Mouse (Mus musculus) myocyte (in vitro differentiated cells): ENCODE data around the gene Prkacb.

Source experiments
- CEBPB ChIP-seq: IDR thresholded peaks from 2 replicates; pipeline ENCODE4 v1.6.1; 2011; ENCODE audit warnings: mild to moderate bottlenecking, moderate library complexity; ENCODE audit not compliant: poor library complexity, insufficient read depth, severe bottlenecking
- MAX ChIP-seq: IDR thresholded peaks from one replicate; pipeline ENCODE4 v1.6.1; 2011; ENCODE audit warnings: low read depth, mild to moderate bottlenecking, control low read depth
- MYOD1 ChIP-seq, 3 experiments: IDR thresholded peaks; one replicate each; pipeline ENCODE4 v1.6.1; 2011; ENCODE audit warnings: control low read depth in 2 of 3, low read depth in 2 of 3, mild to moderate bottlenecking in 2 of 3, moderate library complexity in 1 of 3; ENCODE audit not compliant: insufficient read length in 2 of 3, control insufficient read depth in 1 of 3
- POLR2A ChIP-seq: IDR thresholded peaks from one replicate; pipeline ENCODE4 v1.6.1; 2011; ENCODE audit warnings: low read depth, mild to moderate bottlenecking, control low read depth, moderate library complexity; ENCODE audit not compliant: insufficient read length
- POLR2AphosphoS2 ChIP-seq: IDR thresholded peaks from one replicate; pipeline ENCODE4 v1.6.1; 2011; ENCODE audit warnings: low read depth, control low read depth; ENCODE audit not compliant: insufficient read length
- REST ChIP-seq: IDR thresholded peaks from one replicate; pipeline ENCODE4 v1.6.1; 2011; ENCODE audit warnings: mild to moderate bottlenecking, control low read depth, moderate library complexity; ENCODE audit not compliant: insufficient read depth, insufficient read length
- SRF ChIP-seq: IDR thresholded peaks from one replicate; pipeline ENCODE4 v1.6.1; 2011; ENCODE audit warnings: low read depth; ENCODE audit not compliant: control insufficient read depth, insufficient read length
- USF1 ChIP-seq: IDR thresholded peaks from one replicate; pipeline ENCODE4 v1.6.1; 2011; ENCODE audit warnings: low read depth, mild to moderate bottlenecking, control low read depth, moderate library complexity

DNA sequence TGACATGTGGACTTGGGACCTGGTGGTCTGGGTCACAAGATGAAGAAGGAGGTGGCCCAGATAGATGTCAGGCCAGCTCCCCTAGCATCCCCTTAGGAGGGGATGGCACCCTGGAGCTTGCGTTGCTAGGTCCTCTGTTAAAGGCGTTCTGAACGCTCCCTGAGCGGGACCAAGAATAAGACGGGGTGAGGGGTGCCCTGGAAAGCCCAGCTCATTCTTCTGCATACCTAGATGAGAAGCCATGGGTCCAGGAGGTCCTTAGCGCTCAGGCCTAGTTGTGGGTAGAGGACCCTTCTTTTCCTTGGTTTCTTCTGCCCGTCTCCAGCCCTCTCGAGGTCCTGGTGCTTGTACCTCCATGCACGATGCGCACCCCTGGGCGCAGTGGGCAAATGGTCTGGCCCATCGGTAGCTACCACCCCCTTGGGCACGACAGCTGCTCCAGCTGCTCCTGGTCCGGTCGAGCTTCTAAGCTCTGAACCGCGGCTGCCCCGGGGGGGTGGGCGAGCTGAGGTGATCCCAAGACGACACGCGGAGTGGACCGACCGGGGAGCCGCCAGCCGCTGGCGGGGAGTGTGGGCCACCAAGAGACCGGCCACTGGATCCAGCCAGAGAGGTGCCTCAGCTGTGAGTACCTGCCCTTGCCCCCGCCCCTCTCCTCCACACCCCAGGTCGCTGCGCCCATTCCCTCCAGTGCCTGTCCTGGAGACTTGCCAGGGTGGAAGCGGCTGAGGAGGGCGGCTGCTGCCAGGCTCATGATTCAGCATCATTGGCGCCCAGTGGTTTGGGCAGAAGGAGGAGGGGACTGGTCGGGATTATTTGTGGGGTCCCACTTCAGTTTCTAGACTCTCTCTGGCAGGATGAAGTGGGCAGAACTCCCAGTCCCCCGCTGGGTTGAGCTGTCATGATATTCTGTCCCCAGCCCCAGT is 39.4 kb upstream of the Prkacb start, which contains the start of gene Ttll7:
- peak; percentile 68 for TF ChIP-seq POLR2A
- TF ChIP-seq CEBPB: no peak
- no peak for TF ChIP-seq MAX
- no peak for TF ChIP-seq USF1
- no peak for TF ChIP-seq SRF
- peak; percentile 59 for TF ChIP-seq POLR2AphosphoS2
- TF ChIP-seq MYOD1 (IDR thresholded peaks at IDR 0.05; ENCODE audit: control insufficient read depth in 1 of 3, insufficient read length in 2 of 3, low read depth in 2 of 3): peak in 2 of 3 experiments; percentile 97 to 98
- TF ChIP-seq REST: no peak
